Mouse (Mus musculus): ENCODE results near the gene Eif1b.
"Not testable (repeated sequence)": the region's sequence is repeated elsewhere in the genome, so short reads cannot be mapped to it uniquely, and the experiment has no call there.

Eif1b gene

GRCm38 (mm10) chr9:120521161-120521560 lies 29.1 kb downstream of the Eif1b start:
- no peak for DNase-seq (ENCODE audit: low spot score in 2 of 2)

DNA sequence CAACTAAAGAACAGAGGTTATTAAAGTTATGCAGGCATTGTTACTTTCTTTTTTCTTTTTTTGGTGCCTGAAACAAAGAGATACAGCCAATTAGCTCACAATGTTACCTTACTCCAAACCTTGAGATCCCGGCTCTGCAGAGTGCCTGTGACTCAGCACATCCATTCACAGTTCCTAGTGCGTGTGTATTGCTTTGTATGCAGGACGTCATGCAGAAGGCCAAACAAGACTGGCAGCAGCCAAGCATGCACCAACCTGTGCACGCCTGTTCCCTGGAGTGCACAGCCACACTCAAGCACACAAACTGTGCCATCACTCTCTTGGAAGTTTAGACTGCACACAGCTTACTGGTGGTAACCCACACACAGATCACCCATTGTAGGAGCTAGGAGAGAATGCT lies 35.2 kb downstream of the Eif1b start:
- no peak for DNase-seq (ENCODE audit: low spot score in 2 of 2)

GRCm38 (mm10) chr9:120527919-120528318 lies 35.9 kb downstream of the Eif1b start:
- no peak for DNase-seq (ENCODE audit: low spot score in 2 of 2)

GRCm38 (mm10) chr9:120528815-120529510 lies 36.9 kb downstream of the Eif1b start:
- DNase-seq (ENCODE audit: low spot score in 2 of 2): no peak

DNA sequence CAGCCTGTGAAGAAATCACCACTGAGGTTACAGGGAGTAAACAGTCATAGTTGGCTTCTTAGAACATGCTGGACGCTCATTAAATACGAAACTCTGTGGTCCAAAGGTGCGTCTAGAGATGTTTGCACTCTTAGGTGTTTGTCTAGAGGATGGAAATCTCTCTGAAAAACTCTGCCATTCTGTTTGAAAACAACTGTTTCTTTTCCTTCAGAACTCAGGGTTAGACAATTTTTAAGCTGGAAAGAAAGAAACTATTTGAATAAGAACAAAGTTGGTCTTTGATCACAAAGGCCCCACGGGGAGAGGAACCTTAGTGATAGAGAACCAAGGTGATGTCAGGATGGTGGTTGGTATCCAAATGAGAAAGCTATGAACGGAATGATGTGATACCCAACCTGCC lies 38.4 kb downstream of the Eif1b start:
- DNase-seq (ENCODE audit: low spot score in 2 of 2): no peak

DNA sequence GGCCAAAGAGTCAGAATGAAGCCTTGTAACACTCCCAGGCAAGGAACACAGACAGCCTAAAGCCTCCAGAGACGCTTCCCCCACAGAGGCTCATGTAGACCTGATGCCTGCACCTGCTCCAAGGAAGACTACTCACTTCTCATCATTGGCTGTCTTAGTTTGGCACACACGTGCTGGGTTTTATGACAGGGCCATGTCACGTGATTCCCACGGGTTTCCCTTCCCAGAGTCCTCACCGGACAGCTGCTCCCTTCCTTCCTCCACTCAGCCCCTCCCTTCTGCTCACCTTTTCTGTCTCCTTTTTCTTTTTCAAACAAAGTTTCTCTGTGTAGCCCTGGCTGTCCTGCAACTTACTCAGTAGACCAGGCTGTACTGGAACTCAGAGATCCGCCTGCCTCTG lies 40.0 kb downstream of the Eif1b start:
- no peak for DNase-seq (ENCODE audit: low spot score in 2 of 2)

- no peak for DNase-seq (ENCODE audit: low spot score in 2 of 2)
Observed at GRCm38 (mm10) chr9:120532691-120533090, 40.7 kb downstream of the Eif1b start.

DNA sequence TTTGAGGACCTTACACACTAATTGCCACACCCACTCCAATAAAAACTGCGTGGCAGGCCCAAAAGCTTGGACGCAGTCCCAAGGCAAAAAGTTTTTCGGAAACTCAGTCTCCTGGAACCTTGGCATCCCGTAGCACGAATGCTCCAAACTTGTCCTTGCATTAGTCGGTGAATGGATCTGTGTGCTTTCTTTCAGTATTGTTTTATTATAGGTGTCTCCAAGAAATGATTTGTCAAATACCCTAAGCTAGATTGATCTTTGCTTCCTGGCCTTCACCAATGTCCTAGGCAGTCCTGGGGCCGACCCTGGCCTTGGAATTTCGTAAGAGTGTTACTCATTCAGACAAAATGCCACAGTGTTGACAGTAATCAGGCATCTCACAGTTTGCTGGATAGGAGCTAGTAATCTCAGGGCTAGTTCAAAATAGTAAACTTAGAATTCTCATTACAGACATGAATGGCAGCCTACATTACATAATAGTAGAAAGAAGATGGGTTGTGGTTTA lies 41.5 kb downstream of the Eif1b start:
- DNase-seq (ENCODE audit: low spot score in 2 of 2): not testable (repeated sequence)

GRCm38 (mm10) chr9:120539662-120540251 lies 47.7 kb downstream of the Eif1b start, which contains the start of gene Entpd3:
TSS of gene Entpd3 (plus strand) at chr9:120539818.
- DNase-seq (ENCODE audit: low spot score in 2 of 2): peak in 1 of 2 experiments; percentile 12

- DNase-seq (ENCODE audit: low spot score in 2 of 2): no peak
Observed at GRCm38 (mm10) chr9:120541411-120541810, 49.4 kb downstream of the Eif1b start.

GRCm38 (mm10) chr9:120542241-120542640 lies 50.2 kb downstream of the Eif1b start:
- DNase-seq (ENCODE audit: low spot score in 2 of 2): no peak

All from thymus, postnatal 10 days (tissue).